Mouse (Mus musculus) kidney, adult 8-10 months (tissue): ENCODE data around the gene Tmem40.

ENCODE experiments used
- DNase-seq, 2 experiments: peaks; one replicate each; pipeline ENCODE4 v3.0.0; 2022

Tmem40 gene

DNA sequence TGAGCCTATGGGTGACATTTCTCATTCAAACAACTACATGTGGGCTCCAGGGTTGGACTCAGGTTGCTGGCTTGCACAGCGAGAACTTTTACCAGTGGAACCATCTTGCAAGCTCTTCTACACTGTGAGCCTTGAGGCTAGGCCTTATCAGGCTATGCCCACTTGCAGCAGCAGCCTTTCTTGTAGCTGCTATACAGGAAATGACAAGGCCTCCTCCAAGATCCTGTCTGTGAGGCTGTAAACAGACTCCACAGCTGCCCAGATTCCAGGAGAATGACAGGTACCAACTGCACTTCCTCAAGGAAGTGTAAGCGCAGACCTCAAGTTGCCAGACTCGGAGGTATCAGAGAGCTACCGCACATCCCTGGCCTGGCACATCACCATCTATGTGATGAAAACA, 6.0 kb upstream of the Tmem40 start:
- DNase-seq: no peak

DNA sequence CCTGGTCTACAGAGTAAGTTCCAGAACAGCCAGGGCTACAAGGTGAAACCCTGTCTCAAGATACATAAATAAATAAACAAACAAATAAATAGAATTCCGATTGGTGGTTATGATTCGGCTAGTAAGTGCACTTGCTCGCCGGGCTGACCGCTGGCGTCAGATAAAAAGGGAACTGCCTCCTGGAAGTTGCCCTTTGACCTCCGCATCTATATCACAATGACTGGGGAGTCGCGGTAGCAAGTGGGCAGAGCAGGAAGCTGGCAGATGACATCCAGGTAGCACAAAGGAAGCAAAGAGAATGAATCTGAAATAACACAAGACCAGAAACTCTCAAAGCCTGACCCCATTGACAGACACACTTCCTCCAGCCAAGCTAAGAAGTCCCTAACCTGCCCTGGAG, 5.1 kb upstream of the Tmem40 start:
- no peak for DNase-seq

DNA sequence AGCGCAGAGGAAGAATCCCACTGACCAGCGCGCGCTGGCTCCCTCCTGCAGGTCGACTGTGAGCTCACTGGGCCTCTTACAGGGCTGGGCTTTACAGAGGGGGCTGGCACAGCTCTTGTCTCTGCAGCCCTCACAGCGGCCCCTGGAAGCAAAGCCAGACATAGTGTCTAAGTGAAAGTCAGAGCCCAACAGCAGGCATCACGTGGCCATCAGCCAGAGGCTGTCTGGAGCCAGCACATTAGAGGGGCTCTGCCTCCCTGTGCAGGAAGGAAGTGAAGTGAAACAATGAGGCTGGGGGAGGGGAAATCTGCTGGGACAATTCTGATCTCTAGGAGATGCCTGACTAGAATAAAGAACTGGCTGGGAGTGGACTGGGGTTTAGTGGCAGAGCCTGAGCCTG, 2.0 kb upstream of the Tmem40 start:
- peak; percentile 55 to 65 for DNase-seq

DNA sequence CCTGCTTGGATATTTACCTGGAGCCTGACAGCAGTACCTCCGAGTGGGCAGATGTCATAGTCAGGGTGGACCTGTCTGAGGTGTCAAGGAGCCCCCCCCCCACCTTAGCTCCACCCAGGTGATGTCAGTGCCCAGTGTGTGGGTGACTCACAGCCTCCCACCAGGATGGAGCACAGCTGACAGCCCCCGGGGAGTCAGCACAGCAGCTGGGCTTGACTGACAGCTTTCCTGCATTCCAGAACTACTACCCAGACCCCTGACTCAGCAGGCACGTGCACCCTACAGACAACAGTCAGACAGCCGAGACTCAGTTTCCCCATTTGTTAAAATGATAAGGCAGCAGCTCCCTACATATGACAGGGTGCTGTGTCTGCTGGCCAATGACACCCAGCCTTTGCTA, 1.2 kb downstream of the Tmem40 start:
- no peak for DNase-seq

DNA sequence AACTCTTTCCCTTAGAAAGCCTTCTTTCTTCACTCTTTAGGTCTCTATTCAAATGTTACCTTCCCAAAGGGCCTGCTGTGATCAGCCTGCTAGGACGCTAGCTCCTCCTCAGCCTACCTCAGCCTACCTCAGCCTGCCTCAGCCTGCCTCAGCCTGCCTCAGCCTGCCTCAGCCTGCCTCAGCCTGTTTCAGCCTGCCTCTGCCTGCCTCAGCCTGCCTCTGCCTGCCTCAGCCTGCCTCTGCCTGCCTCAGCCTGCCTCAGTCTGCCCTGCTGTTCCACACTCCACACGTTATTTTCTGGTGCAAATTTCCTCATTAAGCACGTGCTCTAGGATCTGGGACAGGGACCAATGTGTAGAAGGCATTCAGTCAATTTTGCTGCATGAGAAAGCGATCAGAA, 2.1 kb downstream of the Tmem40 start:
- DNase-seq: no peak

DNA sequence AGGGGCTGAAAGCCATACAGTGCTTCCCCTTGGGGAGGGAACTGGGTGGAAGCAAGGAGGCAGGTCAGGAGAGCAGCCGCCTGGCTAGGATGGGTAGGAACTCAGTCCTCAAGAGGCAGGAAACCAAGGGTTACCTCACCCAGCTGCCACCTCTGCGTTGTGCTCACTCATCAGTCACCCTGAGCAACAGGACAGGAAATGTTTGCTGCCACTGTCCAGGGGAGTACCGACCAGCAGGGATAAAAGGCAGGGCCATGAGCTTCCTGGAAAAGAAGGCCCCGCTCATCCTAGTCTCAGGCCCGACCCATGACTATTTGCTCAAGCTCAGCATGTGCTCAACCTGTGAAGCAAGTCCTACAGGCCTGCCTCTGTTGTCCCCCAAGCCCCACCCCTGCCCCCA, 2.7 kb downstream of the Tmem40 start:
- DNase-seq: peak in 1 of 2 experiments; percentile 15

DNA sequence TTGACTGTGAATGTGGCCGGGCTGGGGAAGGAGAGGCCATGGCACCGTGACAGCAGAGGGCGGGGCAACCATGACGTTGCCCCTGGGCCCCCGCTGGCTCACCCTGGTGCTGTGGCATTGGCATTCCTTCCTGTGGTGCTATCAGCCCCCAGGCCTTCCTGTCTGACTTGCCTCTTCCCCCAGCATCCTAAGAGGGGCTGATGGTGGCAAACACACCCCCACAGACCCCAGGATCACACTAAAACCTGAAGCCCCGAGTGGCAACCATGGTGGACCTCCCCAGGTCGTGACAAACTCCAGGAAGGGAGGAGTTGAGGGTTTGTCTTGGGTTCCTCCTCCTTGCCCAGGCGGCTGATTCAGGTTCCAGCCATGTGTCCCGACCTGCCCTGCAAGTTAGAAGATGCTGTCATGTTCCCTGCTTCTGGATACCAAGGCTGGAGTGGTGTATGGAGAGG, 3.2 kb downstream of the Tmem40 start:
- DNase-seq: no peak

DNA sequence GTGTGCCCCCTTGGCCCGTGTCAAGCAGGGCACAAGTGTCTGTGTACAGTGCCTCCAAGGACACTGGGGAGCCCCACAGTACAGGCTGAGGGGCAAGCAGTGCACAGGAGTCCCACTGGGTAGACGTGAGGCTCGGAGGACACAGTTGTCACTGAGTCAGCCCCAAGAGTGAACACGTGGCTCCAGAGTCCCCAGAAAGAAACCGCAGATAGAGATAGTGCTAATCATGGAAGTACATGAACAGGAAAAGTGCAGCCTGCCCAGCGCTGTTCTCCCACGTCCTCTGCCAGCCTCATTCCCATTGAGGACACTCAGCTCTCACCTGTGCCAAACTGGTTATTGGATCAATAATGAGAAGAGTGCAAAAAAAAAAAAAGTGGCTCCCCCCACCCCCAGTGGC, 6.7 kb downstream of the Tmem40 start:
- DNase-seq: no peak

DNA sequence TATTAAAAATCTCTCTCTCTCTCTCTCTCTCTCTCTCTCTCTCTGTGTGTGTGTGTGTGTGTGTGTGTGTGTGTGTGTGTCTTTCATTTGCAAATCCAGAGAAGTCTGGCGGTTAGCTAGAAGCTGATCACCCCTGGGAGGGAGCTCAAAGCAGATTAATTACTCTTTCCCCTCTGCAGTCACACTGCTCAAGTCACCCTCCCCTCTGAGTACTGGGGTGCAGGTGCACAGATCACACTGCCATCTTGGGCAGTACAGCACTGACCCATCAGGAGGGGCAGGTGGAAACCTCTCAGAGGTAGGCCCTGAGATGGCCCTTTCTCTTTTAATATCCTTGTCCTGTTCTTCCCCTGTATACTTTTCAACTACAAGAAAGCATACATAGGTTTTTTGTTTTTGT, 15.9 kb downstream of the Tmem40 start:
- no peak for DNase-seq

DNA sequence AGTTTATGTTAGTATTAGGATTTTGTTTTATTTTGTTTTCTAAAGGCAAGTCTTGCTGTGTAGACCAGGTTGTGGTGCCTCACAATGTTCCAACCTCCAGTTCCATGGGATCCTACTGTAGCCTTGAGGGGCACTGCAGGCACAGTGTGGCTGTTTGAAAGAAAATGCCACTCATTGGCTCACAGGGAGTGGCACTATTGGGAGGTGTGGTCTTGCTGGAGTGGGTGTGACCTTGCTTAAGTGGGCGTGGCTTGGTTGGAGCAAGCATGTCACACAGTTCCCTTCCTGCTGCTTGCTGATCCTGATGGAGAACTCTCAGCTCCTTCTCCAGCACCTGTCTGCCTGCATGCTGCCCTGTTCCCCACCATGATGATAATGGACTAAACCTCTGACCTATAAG, 18.6 kb downstream of the Tmem40 start:
- DNase-seq: no peak

DNA sequence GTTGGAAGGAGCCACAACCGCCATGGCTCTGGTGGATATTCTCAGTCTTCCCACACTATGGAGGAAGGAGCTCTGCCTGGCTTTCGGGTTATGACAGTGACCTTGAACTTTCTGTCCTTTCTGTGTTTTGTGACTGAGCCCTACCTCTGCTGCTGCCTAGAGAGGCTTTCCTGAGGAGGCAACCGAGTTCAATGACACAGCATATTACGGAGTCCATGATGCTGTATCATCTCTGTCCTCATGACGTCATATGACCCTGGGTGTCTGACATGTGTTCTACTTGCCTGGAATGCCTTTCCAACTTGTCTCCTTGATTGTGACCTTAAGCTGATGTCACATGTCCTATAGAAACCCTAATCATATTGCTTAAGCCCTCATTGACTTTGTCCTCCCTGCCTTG, 23.2 kb downstream of the Tmem40 start:
- DNase-seq: no peak

DNA sequence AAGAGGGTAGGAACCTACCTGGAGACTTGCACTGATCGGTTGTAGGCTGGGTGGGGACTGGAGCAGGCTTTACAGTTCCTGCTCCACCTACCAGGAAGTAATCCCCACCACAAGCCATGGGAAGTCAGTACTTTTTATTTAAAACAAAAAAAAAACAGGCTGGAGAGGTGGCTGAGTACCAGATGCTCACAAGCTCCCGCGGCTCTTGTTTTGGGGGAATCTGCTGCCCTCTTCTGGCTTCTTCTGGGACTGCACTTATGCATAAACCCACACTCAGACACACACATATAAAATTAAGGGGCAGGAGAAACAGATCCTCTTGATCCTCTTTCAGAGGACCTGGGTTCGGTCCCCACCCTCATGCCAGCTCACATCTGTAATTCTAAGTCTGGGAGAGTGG, 27.3 kb downstream of the Tmem40 start:
- peak in 1 of 2 experiments; percentile 44 for DNase-seq

DNA sequence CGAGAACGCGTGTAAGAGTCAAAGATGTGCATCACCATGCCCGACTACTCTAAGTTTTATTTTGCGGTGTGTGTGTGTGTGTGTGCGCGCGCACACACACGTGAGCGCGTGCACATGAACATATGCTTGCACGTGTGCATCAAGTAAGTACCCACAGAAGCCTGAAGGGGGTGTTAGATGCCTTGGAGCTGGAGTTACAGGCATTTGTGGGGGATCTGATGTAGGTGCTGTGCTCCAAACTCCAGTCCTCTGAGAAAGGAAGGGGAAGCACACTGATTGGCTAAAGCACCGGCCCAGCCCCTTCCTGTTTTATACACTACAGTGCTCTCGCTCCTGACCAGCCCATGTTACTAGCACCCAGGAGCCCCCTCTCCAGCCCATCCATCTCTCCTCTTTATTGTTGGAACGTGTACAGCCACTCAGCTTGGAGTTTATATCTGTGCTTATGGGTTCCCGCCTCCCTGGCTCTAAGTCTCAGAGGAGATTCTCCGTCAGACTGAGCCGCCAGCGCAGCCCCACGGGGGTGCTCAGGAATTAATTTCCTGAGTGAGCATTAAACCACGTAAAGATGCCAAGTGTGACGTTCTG, 29.8 kb downstream of the Tmem40 start:
- DNase-seq: no peak

DNA sequence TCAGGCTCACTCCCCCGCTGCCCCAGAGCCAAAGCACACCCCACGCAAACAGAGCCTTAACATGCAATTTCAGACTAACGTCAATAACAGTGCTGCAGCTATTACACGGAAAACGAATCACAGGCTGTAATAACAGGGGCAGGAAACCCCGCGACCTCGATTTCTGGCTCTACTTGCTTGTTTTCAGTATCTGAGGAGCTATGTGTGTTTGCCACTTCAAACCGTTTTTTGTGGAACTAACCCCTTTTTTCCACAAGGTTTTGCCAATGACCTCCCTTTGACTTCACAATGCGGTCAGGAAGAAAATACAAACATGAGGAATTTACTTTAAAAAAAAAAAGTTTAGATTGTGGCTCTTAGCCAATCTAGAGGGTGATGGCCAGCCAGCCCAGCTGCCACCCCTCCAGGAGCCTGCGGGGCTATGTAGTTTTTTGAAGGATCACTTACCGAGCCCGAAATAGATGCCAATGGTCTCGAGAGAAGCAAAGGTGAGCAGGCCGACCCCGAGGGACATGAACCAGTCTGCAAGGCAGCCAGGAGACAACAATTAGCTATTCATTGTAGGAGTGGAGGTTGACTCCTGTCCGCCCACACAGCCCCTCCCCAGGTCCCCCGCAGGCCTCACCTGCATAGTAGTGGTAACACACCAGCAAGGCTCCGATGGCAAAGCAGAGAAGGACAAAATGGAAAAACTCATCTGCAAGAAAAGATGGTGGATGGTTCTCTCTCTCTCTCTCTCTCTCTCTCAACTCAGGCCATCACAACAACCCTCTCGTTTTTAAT, 31.5 kb downstream of the Tmem40 start:
- DNase-seq: no peak

DNA sequence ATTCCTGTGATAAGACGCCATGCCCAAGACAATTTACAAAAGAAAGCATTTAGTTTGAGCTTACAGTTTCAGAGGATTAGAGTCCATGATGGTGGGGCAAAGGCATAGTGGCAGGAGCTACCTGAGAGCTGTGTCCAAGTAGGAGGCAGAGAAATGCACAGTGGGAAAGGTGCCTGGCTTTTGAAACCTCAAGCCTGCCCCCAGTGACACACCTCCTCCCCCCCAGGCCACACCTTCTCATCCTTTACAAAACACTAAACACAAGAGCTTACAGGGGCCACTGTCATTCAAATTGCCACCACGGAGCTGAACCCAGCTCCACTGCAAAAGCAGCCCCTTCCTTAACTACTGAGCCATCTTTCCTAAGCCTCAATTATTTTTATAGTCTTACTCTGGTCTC, 34.6 kb downstream of the Tmem40 start:
- DNase-seq: no peak

DNA sequence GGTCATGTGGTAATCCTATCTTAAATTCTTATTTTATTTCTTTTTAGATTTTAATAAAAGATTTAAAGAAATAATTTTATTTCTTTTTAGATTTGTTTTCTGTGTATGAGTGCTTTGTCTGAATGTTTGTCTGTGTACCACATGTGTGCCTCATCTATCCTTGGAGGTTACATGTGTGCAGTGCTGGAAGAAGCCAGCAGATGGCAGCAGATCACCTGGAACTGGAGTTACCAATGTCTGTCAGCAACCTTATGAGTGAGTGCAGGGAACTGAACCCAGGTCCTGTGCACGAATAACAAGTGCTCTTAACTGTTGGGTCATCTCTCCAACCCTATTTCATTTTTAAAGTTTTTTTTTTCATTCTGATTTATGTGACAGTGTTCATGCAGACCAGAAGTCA, 35.1 kb downstream of the Tmem40 start:
- DNase-seq: peak; percentile 31 to 80

DNA sequence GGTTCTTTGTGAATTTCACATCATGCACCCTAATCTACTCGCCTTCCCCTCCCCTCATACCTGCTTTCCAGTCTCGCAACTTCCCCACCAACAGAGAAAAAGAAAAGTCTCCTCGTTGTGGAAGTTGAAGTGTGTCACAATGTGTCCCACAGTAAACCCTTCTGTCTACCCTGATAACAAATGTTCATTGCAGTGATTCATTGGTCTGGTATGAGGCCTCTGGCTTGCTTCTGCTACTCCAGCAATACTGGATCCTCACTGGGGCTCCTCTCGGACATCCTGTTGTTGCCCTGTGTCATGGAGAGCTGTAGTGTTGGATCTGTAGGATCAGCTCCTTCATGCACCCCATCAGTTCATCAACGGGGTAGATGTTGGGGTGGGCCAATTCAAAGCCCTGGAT, 40.0 kb downstream of the Tmem40 start:
- DNase-seq: no peak

DNA sequence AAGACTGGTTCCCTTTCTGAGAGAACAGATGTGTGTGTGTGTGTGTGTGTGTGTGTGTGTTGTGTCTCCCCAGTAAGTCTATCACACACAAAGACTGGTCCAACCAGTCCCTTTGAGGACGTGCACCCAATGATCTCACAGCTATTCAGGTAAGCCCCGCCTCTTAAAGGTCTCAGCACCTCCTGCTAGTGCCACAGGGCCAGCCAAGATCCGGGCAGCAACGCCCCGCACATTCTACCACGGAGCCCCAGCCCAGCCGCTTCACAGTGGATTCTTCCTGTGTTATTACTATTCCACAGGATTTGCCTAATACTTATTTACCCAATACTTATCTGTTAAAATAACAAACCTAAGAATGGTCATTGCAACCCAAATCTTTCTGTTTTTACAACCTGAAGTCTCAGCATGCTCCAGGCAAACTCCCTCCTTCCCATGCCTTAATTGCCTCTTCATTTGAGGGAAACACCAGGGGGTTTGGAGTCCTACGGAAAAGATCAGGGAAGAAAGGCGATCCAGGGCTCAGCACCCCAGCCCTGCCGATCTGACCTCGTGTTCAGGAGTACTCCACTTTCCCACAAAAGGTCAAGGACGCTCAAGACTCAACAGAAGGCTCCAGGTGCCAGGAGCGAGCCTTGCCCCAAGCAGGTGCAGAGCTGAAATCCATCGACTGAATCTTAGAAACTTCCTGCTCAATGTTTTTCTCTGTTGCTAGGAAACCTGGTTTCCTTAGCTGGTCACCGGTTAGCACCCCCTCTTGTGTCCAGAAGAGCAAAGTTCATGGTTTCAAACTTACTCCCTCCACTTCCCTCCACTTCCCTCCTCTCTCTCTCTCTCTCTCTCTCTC, 44.3 kb downstream of the Tmem40 start:
- peak; percentile 74 to 83 for DNase-seq

DNA sequence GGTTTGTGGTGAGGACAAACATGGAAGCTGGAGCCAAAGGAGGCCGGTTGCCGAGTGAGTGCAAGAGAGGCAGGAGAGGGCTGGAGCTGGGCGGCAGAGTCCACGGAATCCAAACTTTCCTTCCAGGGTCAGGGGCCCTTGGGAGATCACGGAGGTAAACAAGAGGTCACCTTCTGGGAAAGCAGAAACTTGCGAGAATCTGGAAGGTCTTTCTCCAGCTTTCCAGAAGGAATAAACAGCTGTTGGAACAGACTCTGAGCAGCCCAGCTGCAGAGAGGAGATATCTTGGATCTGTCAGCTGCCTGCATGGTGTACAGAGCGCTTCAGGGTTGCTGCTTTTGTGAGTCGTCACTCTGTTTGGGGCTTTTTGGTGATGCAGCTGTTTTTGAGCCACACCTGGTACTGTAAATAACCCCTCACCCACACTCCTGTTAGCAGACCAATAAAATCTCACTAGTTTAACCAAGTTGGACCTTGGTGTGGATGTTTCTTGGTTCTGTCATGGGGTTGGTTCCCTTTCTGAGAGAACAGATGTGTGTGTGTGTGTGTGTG, 45.0 kb downstream of the Tmem40 start:
- peak; percentile 11 to 15 for DNase-seq

DNA sequence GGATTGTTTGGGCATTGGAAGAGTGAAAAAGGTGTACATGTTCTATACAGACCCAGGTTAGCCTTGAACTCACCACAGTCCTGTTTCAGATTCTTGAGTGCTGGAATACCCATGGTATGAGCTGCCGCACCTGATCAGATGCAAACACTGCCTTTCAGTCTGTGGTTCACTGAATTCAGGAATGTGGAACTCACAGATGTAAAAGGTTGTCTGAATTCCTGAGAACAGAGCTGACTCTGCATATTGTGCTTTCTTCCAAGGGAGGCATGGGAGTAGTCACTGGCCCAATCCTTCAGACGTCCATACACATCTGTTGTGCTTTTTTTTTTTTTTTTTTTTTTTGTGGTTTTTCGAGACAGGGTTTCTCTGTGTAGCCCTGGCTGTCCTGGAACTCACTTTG, 50.9 kb downstream of the Tmem40 start:
- no peak for DNase-seq

DNA sequence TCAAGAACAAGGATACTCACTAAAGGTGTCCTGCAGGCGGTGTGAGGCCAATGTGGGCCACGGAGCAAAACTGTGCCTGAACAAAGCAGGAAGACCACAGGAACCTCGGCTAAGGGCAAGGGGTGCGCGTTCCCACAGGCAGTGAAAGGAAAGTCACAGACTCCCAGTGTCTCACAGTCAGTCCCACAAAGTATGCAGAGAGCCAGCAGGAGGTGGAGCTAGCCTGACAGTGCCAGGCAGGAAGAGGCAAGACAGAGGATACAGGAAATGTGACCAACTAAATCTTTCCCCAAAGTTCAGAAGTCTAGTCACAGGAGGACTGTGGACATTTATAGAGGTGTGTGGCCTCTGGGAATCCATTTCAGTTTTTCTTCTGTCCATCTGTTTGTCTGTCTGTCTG, 59.3 kb downstream of the Tmem40 start:
- peak; percentile 16 to 22 for DNase-seq

DNA sequence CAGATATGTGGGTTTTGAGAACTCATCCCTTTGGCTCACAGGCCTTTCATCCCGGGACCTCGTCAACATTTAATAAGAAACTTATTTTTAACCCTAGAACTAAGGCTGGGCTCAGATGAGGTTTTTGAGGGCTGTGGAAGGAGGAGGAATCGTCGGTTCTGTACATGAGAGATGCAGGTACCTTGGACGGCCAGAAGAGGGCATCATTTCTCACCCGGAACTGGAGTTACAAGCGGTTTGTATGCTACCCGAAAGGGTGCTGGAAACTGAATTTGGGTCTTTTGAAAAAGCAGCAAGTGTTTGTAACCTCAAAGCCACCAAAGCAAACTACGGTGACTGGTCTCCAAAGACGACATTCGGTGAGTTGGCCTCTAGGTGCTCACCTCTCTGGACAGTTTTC, 60.9 kb downstream of the Tmem40 start:
- DNase-seq: no peak

DNA sequence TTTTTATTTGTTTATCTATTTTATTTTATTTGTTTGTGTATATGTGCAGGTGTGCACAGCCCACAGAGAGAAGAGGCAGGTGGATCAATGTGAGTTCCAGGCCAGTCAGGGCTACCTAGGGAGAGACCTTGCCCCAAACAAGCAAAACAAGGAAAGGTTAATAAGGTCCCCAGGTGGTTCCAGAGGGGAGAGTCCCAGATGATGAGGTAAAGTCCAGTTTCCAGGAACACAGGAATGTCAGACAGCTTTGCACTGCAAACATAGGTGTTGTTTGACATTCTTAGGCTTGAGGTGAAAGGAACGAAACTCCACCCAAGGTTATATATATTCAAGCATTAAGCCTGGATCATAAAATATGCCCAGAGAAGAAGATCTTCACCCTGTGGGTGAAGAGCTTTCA, 61.4 kb downstream of the Tmem40 start:
- DNase-seq: no peak

DNA sequence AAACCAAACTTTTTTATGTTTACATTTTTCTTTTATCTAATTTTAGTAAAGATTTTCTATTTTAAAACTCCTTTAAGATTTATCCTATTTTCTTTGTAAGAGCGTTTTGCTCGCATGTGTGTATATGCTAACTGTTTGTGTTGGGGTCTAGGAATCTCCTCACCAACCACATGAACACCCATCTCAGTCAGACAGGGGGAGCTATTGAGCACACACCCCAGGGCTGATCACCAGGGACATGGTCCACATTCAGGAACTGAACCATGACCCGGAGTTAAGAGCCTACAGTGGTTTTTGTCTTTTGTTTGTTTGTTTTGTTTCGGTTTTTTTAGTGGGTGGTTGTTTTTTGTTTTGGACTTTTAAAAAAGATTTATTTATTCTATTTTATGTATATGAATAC, 63.5 kb downstream of the Tmem40 start:
- DNase-seq: peak in 1 of 2 experiments; percentile 29
